Mouse (Mus musculus): ENCODE measurements around the gene Nr1i2.
"Not testable (repeated sequence)": the region's sequence is repeated elsewhere in the genome, so short reads cannot be mapped to it uniquely, and the experiment has no call there.

Gene Nr1i2

DNA sequence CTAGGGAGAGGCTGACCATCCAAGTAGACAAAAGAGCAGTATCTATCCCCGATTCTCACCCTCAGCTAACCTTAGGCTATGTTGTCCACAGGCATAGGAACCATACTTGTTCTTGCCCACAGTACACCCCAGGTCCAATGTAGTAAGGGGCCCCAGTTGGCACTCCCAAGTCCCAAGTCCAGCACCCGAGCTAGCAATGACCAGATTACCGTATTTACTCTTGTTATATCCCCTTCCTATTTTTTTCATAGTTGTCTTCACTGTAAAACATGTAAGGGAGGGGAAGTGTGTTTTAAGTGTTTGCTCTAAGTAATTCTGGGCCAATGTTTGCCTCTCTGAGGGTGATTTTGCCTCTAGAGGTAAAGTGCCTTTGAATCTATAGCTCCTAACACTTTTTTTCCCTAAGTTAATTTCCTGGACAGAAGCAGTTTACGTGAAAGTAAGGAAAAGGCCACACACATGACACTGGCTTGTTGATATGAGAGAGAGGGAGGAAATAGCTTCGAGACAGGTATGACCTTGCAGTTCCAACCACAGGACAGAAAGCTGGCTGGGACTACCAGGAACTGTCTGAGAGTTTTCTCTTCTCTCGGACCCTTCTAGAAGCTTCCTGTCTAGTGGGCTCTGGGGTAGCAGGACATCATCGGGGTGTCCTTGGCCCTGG, at the start of gene Nr1i2:
Nr1i2 (minus strand) TSS at position 140 of the 664 bp plus-strand sequence.
- DNase-seq = no peak

DNA sequence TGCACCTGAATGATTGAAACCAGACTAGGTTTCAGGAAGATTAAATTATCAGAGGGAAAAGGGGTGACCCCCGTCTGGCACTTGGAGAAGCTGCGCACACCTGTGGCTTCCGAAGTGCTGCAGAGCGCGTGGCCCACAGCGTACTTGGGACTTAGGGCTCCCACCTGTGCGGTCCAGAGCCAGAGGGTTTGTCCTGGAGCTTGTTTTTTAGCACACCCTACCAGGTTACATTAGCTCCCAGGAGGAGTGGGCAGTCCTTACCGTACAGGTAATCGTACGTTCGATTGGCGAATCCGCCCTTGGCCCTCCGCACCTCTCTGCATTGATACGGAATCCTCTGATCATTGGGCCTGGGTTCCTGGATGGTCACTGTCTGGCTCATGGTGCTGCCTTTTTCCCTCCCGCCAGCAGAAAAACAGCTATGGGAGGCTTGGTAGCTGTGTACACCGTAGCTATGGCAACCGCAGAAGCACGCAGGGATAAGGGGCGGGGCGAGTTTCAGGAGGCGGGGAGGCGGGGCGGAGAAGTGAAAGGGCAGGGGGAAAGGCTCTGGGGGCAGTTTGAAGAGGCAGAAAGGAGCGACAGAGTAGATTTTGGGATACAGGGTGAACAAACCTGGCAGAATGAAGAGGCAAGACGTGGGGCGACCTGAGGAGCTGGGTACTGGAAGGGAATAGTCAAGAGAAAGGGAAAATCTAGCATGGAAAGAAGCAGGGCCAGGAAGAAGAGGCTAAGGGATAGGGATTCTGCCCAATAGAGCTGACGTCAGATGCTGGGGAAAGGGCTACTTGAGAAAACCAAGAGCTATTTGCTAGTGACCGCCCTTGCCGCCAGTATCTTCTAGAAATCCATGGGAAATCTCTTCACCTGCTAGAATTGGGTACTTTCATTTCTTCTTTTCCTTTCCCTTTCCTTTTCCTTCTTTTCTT, 47.0 kb upstream of the Nr1i2 start, which contains the start of gene Maats1:
Maats1 (minus strand) TSS at position 748 of the 929 bp plus-strand sequence.
- DNase-seq = peak; percentile 46

DNA sequence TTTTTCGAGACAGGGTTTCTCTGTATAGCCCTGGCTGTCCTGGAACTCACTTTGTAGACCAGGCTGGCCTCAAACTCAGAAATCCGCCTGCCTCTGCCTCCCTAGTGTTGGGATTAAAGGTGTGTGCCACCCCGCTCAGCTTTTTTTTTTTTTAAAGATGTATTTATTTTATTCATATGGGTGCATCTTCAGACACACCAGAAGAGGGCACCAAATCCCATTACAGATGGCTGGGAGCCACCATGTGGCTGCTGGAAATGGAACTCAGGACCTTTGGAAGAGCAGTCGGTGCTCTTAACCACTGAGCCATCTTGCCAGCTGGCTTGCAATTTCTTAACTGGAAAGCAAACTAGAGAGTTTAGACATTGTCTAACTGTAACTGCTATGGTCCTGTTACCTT, 43.5 kb upstream of the Nr1i2 start:
- not testable (repeated sequence) for DNase-seq

DNA sequence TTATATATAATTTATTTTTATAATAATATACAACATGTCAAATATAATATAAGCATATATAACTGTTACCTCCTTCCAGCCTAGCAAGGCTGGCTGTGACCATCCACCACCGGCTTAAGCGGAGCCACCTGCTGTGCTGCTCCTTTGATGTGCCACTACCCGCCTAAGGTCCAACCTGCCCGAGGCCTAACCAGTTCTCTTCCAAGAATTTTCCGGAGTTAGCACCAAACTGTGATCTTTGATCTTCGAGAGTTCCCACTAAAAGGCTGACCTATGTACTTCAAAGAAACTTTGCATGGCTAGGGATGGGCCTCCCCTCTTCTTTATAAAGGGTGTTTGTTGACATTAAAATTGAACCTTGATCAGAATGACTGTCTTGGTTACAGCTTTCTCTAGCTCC, 39.8 kb upstream of the Nr1i2 start:
- DNase-seq = no peak

DNA sequence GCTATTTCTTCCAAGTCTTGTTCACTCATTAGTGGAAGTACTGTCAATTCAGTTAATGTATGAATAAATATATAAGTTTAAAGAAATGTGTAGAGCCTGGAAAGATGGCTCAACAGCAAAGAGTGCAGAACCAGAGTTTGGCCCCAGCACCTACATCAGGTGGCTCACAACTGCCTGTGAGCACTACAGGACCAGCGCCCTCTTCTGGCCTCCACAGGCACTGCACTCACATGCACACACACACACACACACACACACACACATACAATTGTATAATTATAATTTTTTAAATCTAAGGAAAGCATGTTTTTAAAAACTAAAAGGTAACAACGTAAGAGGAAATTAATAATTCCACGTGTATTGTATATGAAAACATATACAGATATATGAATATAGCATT, 34.7 kb upstream of the Nr1i2 start:
- DNase-seq = no peak

- no peak for DNase-seq
Measured at GRCm38 (mm10) chr16:38326778-38327397, 32.3 kb upstream of the Nr1i2 start.

- DNase-seq = no peak
Measured at GRCm38 (mm10) chr16:38324311-38324710, 29.7 kb upstream of the Nr1i2 start.

DNA sequence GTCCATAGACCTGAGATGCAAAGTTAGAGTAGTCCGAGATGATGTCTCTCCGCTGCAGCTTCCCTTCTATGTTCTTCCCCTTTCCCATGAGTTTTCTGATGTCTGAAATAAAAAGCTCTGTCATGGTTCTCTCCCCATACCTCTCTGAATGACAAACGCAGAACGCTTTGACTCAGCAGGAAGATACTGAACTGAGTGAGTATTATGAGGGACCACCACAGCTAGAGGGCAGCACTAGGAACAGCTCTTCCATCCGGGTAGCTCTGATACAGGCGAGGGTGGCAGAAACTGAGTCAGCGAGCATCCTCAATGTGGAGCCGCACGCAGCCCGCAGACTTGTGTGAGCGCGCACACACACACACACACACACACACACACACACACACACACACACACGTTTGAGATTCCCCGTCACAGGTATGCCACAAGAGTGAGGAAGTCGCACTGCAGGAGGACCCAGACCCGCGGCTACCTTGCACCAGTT, 26.9 kb upstream of the Nr1i2 start:
- DNase-seq = peak; percentile 39

GRCm38 (mm10) chr16:38319087-38319486, 24.5 kb upstream of the Nr1i2 start:
- DNase-seq = no peak

DNA sequence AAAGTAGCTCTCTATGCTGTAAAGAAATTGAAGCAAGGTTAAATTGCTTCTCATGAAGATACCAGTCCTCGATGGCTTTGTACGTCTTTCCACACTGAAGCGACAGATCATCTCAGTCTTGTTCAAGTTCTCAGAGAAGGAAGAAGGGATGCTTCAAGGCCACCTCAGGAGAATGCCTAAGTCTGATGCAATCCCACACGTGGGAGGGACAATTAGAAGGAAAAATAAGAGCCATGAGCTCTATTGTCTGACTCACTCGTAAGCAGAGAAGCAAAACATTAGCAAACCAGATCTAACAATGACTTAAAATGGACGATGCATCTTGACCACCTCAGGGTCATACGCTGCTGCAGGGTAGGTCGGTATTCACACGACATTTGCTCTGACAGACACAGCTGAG, 23.9 kb upstream of the Nr1i2 start:
- no peak for DNase-seq

DNA sequence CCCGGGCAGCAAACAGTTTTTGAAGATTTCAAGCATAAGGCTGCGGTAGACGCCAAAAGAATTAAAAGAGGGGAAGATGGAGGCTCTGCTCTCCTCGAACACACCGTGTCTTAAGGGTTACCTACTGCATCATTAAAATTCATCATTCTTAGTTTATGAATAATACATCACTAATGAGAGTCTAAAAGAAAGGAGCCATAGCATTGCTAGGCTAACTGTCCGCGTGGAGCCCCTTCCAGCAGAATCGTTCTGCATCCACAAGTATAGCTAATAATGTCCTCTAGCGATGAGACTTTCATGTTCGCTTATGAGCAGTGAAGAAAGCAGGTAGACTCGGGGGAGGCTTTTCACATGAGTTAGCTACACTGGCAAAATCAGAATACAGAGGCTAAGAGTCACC, 13.6 kb upstream of the Nr1i2 start:
- DNase-seq = no peak

- no peak for DNase-seq
Measured at GRCm38 (mm10) chr16:38307651-38308050, 13.0 kb upstream of the Nr1i2 start.

DNA sequence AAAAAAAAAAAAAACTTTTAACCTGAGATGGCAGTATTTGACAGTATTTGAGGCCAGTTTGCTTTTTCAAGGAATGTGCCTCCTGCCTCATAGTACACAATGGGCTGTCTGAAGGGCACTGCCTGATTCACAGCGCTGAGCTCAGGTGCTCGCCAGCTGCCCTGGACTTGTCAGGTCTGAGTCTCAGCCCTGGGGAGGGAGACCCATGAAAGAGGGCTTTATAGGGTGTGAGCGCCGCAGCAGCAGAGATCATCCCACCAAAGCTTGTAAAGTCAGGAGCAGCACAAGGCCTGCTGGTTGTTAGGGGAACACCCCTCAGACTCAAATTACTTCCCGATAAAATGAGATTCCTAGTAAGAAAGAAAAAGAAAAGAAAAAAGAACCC, 12.6 kb upstream of the Nr1i2 start:
- DNase-seq = no peak

GRCm38 (mm10) chr16:38306571-38307220, 12.1 kb upstream of the Nr1i2 start:
- no peak for DNase-seq

DNA sequence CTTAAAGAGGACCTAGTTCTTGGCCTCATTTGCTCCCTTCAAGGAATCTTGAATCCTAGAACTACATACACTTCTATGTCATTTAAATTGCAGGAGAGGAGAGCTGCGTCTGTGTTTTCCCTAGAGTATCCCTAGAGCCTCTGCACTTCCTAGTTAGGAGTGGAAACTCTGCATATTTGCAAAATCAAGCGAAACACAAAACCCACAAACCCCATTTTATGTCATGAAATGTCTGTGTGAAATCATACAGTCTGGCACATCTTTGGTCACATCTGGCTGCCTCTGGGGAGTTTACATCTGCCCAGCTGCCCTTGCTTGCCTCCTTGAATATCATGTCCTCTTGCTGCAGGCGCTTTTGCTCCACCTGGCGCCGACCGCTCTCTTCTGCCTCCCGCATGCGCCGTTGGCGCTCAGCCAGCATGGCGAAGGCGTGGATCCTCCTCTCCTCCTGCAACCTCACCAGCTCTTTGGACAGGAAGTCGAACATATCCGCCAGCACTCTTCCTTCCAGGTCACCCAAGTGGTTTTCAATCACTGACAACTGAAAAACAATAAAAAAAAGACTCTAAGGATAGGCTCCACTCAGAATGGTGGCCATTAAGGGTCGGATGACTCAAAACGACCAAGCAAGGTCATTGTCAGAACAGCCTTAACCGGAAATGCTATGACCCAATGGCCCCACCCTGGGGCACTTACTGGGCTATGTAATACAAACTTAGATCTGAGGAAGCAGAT, 10.0 kb upstream of the Nr1i2 start:
- DNase-seq = no peak

DNA sequence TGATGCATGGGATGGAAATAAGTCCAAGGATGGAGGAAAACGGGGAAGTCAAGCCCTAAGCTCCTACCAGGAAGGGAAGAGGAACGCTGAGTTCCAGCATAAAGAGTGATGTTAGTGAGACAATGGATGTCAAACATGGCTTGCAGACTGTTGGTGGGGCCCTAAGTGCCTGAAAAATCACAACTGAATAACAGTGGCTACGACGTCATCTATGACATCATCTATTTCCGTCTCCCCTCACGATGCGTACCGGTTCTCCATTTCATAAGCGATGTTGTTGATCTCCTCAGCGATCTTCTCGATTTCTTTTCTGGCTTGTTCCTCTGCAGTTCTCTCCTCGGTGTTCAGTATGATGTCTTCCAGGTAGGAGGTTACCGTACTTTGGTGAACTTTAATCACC, 7.7 kb upstream of the Nr1i2 start:
- no peak for DNase-seq

DNA sequence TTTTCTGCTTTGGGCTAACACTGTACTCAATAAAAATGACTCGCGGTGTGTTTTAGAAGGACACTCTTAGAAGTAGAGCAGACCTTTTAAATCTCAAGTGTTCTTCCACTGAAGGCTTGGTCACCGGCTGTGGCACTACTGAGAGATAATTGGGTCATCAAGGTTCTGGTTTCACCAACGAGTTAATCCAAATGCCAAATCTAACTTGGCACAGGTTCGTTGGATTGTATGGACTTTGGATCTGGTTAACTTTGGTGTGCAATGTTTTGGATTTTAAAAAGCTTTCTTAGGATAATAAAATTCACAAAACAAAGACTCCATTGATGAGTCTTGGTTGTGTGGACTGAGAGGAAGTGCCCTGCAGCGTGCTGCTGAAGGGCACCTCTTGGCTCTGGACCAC, 3.8 kb upstream of the Nr1i2 start:
- no peak for DNase-seq

GRCm38 (mm10) chr16:38295349-38295930, 816 bp upstream of the Nr1i2 start:
- no peak for DNase-seq

- DNase-seq = no peak
Measured at GRCm38 (mm10) chr16:38290151-38290550, 4.5 kb downstream of the Nr1i2 start.

- no peak for DNase-seq
Measured at GRCm38 (mm10) chr16:38288851-38289250, 5.8 kb downstream of the Nr1i2 start.

- DNase-seq = no peak
Measured at GRCm38 (mm10) chr16:38287762-38288161, 6.9 kb downstream of the Nr1i2 start.

- no peak for DNase-seq
Measured at GRCm38 (mm10) chr16:38287357-38287756, 7.3 kb downstream of the Nr1i2 start.
